Mouse (Mus musculus): ENCODE measurements around the gene Cand2. TPM values are rescaled to one million over a fixed set of nuclear protein-coding genes. Genes with fewer than 3 reads are reported as not detected.
A peak's percentile ranks its signal among the peaks of the same experiment; 100 is the strongest.

The Cand2 gene
- polyA plus RNA-seq, 1 experiment from 2014 or later, result 28.2 TPM

- no peak overlapping the region for H3K4me3 ChIP-seq (ENCODE audit: low read length)
- no peaks in the 10 kb centered on the region for H3K9me3 ChIP-seq (ENCODE audit: control insufficient read depth, low read length)
- H3K4me2 ChIP-seq (ENCODE audit: low read depth, low read length), result no peak overlapping the region
- no peak for ATAC-seq (ENCODE audit: low read depth)
- no peaks in the 10 kb centered on the region for H3K27me3 ChIP-seq (ENCODE audit: control insufficient read depth, insufficient read depth, low read depth, low read length)
- peaks cover 5% of the 10 kb centered on the region; the same call in 1 of the 2 replicates for H3K4me1 ChIP-seq (replicated peaks; ENCODE audit: control insufficient read depth, insufficient read depth, low read length)
- H3K27ac ChIP-seq (ENCODE audit: low read length), result no peak overlapping the region
- no peak overlapping the region for H3K9ac ChIP-seq (ENCODE audit: low read length)
- H3K36me3 ChIP-seq (ENCODE audit: control insufficient read depth, insufficient read depth, low read length), result no peaks in the 10 kb centered on the region
Observed at GRCm38 (mm10) chr6:115833861-115834260, 59.5 kb downstream of the Cand2 start.

GRCm38 (mm10) chr6:115838161-115838597 is 63.8 kb downstream of the Cand2 start, which contains the start of gene Efcab12:
Gene Efcab12 (minus strand): TSS chr6:115838412.
- peak within 1 kb of the TSS; percentile 49 for H3K9ac ChIP-seq (ENCODE audit: low read length)

GRCm38 (mm10) chr6:115838745-115839144 is 64.4 kb downstream of the Cand2 start:
- H3K4me3 ChIP-seq (ENCODE audit: low read length), result peak overlapping the region; percentile 40
- 65% methylated on average over 5 of the region's 5 CpGs for WGBS
- peak overlapping the region; percentile 63 for H3K4me2 ChIP-seq (ENCODE audit: low read depth, low read length)
- peaks cover 5% of the 10 kb centered on the region; the same call in 1 of the 2 replicates for H3K4me1 ChIP-seq (replicated peaks; ENCODE audit: control insufficient read depth, insufficient read depth, low read length)
- no peaks in the 10 kb centered on the region for H3K9me3 ChIP-seq (ENCODE audit: control insufficient read depth, low read length)
- no peak overlapping the region for H3K27ac ChIP-seq (ENCODE audit: low read length)
- H3K9ac ChIP-seq (ENCODE audit: low read length), result peak overlapping the region; percentile 49
- no peaks in the 10 kb centered on the region; the same call in 1 of the 2 replicates for H3K36me3 ChIP-seq (ENCODE audit: control insufficient read depth, insufficient read depth, low read length)
- ATAC-seq (ENCODE audit: low read depth), result no peak
- H3K27me3 ChIP-seq (ENCODE audit: control insufficient read depth, insufficient read depth, low read depth, low read length), result no peaks in the 10 kb centered on the region

More at GRCm38 (mm10) chr6:115838161-115838597, 63.8 kb downstream of the Cand2 start, which contains the start of gene Efcab12:
- Histone ChIP-seq H3K4me1 (replicated peaks; ENCODE audit: control insufficient read depth, insufficient read depth, low read length) (peaks cover 5% of the 10 kb centered on the region; the same call in 1 of the 2 replicates), H3K9me3 (ENCODE audit: control insufficient read depth, low read length) (no peaks in the 10 kb centered on the region), H3K4me2 (ENCODE audit: low read depth, low read length) (peak within 1 kb of the TSS; percentile 63), H3K27me3 (ENCODE audit: control insufficient read depth, insufficient read depth, low read depth, low read length) (no peaks in the 10 kb centered on the region), H3K36me3 (ENCODE audit: control insufficient read depth, insufficient read depth, low read length) (no peaks in the 10 kb centered on the region; the same call in 1 of the 2 replicates), H3K27ac (ENCODE audit: low read length) (peak within 1 kb of the TSS; percentile 6; the same call in 1 of the 2 replicates), H3K4me3 (ENCODE audit: low read length) (peak within 1 kb of the TSS; percentile 40)
- 1% methylated on average over 19 of the region's 19 CpGs for WGBS
- peak; percentile 92 for ATAC-seq (ENCODE audit: low read depth)

- Histone ChIP-seq H3K9ac (ENCODE audit: low read length) (no peak overlapping the region), H3K27ac (ENCODE audit: low read length) (no peak overlapping the region), H3K4me3 (ENCODE audit: low read length) (no peak overlapping the region), H3K27me3 (ENCODE audit: control insufficient read depth, insufficient read depth, low read depth, low read length) (no peaks in the 10 kb centered on the region), H3K36me3 (ENCODE audit: control insufficient read depth, insufficient read depth, low read length) (no peaks in the 10 kb centered on the region; the same call in 1 of the 2 replicates), H3K9me3 (ENCODE audit: control insufficient read depth, low read length) (no peaks in the 10 kb centered on the region), H3K4me1 (replicated peaks; ENCODE audit: control insufficient read depth, insufficient read depth, low read length) (no peaks in the 10 kb centered on the region), H3K4me2 (ENCODE audit: low read depth, low read length) (no peak overlapping the region)
- ATAC-seq (ENCODE audit: low read depth), result no peak
- WGBS, result 88% methylated on average over 4 of the region's 4 CpGs
Observed at GRCm38 (mm10) chr6:115845006-115845405, 70.7 kb downstream of the Cand2 start.

- Histone ChIP-seq H3K9me3 (ENCODE audit: control insufficient read depth, low read length) (no peaks in the 10 kb centered on the region), H3K36me3 (ENCODE audit: control insufficient read depth, insufficient read depth, low read length) (no peaks in the 10 kb centered on the region), H3K27me3 (ENCODE audit: control insufficient read depth, insufficient read depth, low read depth, low read length) (no peaks in the 10 kb centered on the region), H3K4me2 (ENCODE audit: low read depth, low read length) (no peak overlapping the region), H3K4me3 (ENCODE audit: low read length) (no peak overlapping the region), H3K4me1 (replicated peaks; ENCODE audit: control insufficient read depth, insufficient read depth, low read length) (no peaks in the 10 kb centered on the region; the same call in 1 of the 2 replicates), H3K9ac (ENCODE audit: low read length) (no peak overlapping the region), H3K27ac (ENCODE audit: low read length) (no peak overlapping the region)
- ATAC-seq (ENCODE audit: low read depth), result peak; percentile 38; the same call in 1 of the 2 replicates
- 42% methylated on average over 6 of the region's 8 CpGs for WGBS
Observed at GRCm38 (mm10) chr6:115846640-115847411, 72.5 kb downstream of the Cand2 start.

GRCm38 (mm10) chr6:115848598-115849304 is 74.4 kb downstream of the Cand2 start:
- H3K27me3 ChIP-seq (ENCODE audit: control insufficient read depth, insufficient read depth, low read depth, low read length), result no peaks in the 10 kb centered on the region
- H3K4me3 ChIP-seq (ENCODE audit: low read length), result no peak overlapping the region
- H3K36me3 ChIP-seq (ENCODE audit: control insufficient read depth, insufficient read depth, low read length), result no peaks in the 10 kb centered on the region
- H3K4me2 ChIP-seq (ENCODE audit: low read depth, low read length), result no peak overlapping the region
- H3K9me3 ChIP-seq (ENCODE audit: control insufficient read depth, low read length), result no peaks in the 10 kb centered on the region
- no peak overlapping the region for H3K27ac ChIP-seq (ENCODE audit: low read length)
- WGBS, result 92% methylated on average over 10 of the region's 10 CpGs
- no peak overlapping the region for H3K9ac ChIP-seq (ENCODE audit: low read length)
- peaks cover 9% of the 10 kb centered on the region for H3K4me1 ChIP-seq (replicated peaks; ENCODE audit: control insufficient read depth, insufficient read depth, low read length)
- no peak for ATAC-seq (ENCODE audit: low read depth)

- ATAC-seq (ENCODE audit: low read depth), result no peak
- Histone ChIP-seq H3K4me3 (ENCODE audit: low read length) (peak overlapping the region; percentile 70), H3K36me3 (ENCODE audit: control insufficient read depth, insufficient read depth, low read length) (no peaks in the 10 kb centered on the region), H3K4me2 (ENCODE audit: low read depth, low read length) (peak overlapping the region; percentile 83), H3K27me3 (ENCODE audit: control insufficient read depth, insufficient read depth, low read depth, low read length) (no peaks in the 10 kb centered on the region), H3K4me1 (replicated peaks; ENCODE audit: control insufficient read depth, insufficient read depth, low read length) (peaks cover 22% of the 10 kb centered on the region), H3K27ac (ENCODE audit: low read length) (peak overlapping the region; percentile 93), H3K9me3 (ENCODE audit: control insufficient read depth, low read length) (no peaks in the 10 kb centered on the region), H3K9ac (ENCODE audit: low read length) (peak overlapping the region; percentile 79)
- WGBS, result 5% methylated on average over 20 of the region's 20 CpGs
Observed at GRCm38 (mm10) chr6:115852446-115853090, 78.2 kb downstream of the Cand2 start.

GRCm38 (mm10) chr6:115853091-115853813 is 78.9 kb downstream of the Cand2 start, which contains the start of the genes Mbd4 and Ift122:
Gene Mbd4 (minus strand): TSS chr6:115853371.
Gene Ift122 (plus strand): TSS chr6:115853470.
- Histone ChIP-seq H3K9ac (ENCODE audit: low read length) (peak within 1 kb of the TSS; percentile 79), H3K4me1 (replicated peaks; ENCODE audit: control insufficient read depth, insufficient read depth, low read length) (peaks cover 22% of the 10 kb centered on the region), H3K27ac (ENCODE audit: low read length) (peak within 1 kb of the TSS; percentile 93), H3K36me3 (ENCODE audit: control insufficient read depth, insufficient read depth, low read length) (no peaks in the 10 kb centered on the region), H3K27me3 (ENCODE audit: control insufficient read depth, insufficient read depth, low read depth, low read length) (no peaks in the 10 kb centered on the region), H3K4me3 (ENCODE audit: low read length) (peak within 1 kb of the TSS; percentile 70), H3K4me2 (ENCODE audit: low read depth, low read length) (peak within 1 kb of the TSS; percentile 83), H3K9me3 (ENCODE audit: control insufficient read depth, low read length) (no peaks in the 10 kb centered on the region)
- ATAC-seq (ENCODE audit: low read depth), result peak; percentile 99
- WGBS, result under 1% methylated on average over 51 of the region's 51 CpGs
